Mouse (Mus musculus): ENCODE data around the gene Vmn1r179. TPM values are rescaled to one million over a fixed set of nuclear protein-coding genes. Genes with fewer than 3 reads are reported as not detected.

Gene Vmn1r179
- polyA plus RNA-seq (2014; fragmentation: Illumina TruSeq; extraction: RNeasy Lipid Tissue Mini Kit (QIAGEN cat#74804); ENCODE audit: low read depth, low replicate concordance) = not detected

GRCm38 (mm10) chr7:23926678-23927077 lies at the start of gene Vmn1r179:
TSS of gene Vmn1r179 (plus strand) at chr7:23926978.

GRCm38 (mm10) chr7:23891709-23892108 lies 35.1 kb upstream of the Vmn1r179 start, which contains the start of gene Vmn1r178:
TSS of gene Vmn1r178 (plus strand) at chr7:23892009.

GRCm38 (mm10) chr7:23950332-23950731 lies 23.6 kb downstream of the Vmn1r179 start, which contains the start of gene Vmn1r180:
TSS of gene Vmn1r180 (plus strand) at chr7:23950632.

GRCm38 (mm10) chr7:23974315-23974714 lies 47.5 kb downstream of the Vmn1r179 start, which contains the start of gene Vmn1r181:
TSS of gene Vmn1r181 (plus strand) at chr7:23974615.

Other genes with a start within 250 kb of the Vmn1r179 start
- not detected for gene Vmn1r173, start 226.3 kb upstream of the Vmn1r179 start, polyA plus RNA-seq (2014; fragmentation: Illumina TruSeq; extraction: RNeasy Lipid Tissue Mini Kit (QIAGEN cat#74804); ENCODE audit: low read depth, low replicate concordance)
- gene Vmn1r174, start 174.7 kb upstream of the Vmn1r179 start, polyA plus RNA-seq (2014; fragmentation: Illumina TruSeq; extraction: RNeasy Lipid Tissue Mini Kit (QIAGEN cat#74804); ENCODE audit: low read depth, low replicate concordance) = not detected
- gene Vmn1r175, start 116.3 kb upstream of the Vmn1r179 start, polyA plus RNA-seq (2014; fragmentation: Illumina TruSeq; extraction: RNeasy Lipid Tissue Mini Kit (QIAGEN cat#74804); ENCODE audit: low read depth, low replicate concordance) = not detected
- gene Vmn1r176, start 89.6 kb upstream of the Vmn1r179 start, polyA plus RNA-seq (2014; fragmentation: Illumina TruSeq; extraction: RNeasy Lipid Tissue Mini Kit (QIAGEN cat#74804); ENCODE audit: low read depth, low replicate concordance) = not detected
- not detected for gene Vmn1r177, start 60.5 kb upstream of the Vmn1r179 start, polyA plus RNA-seq (2014; fragmentation: Illumina TruSeq; extraction: RNeasy Lipid Tissue Mini Kit (QIAGEN cat#74804); ENCODE audit: low read depth, low replicate concordance)
- not detected for gene Vmn1r178, start 35.0 kb upstream of the Vmn1r179 start, polyA plus RNA-seq (2014; fragmentation: Illumina TruSeq; extraction: RNeasy Lipid Tissue Mini Kit (QIAGEN cat#74804); ENCODE audit: low read depth, low replicate concordance)
- not detected for gene Vmn1r180, start 23.7 kb downstream of the Vmn1r179 start, polyA plus RNA-seq (2014; fragmentation: Illumina TruSeq; extraction: RNeasy Lipid Tissue Mini Kit (QIAGEN cat#74804); ENCODE audit: low read depth, low replicate concordance)
- not detected for gene Vmn1r181, start 47.6 kb downstream of the Vmn1r179 start, polyA plus RNA-seq (2014; fragmentation: Illumina TruSeq; extraction: RNeasy Lipid Tissue Mini Kit (QIAGEN cat#74804); ENCODE audit: low read depth, low replicate concordance)
- not detected for gene V1rd19, start 74.7 kb downstream of the Vmn1r179 start, polyA plus RNA-seq (2014; fragmentation: Illumina TruSeq; extraction: RNeasy Lipid Tissue Mini Kit (QIAGEN cat#74804); ENCODE audit: low read depth, low replicate concordance)
- gene Vmn1r183, start 126.3 kb downstream of the Vmn1r179 start, polyA plus RNA-seq (2014; fragmentation: Illumina TruSeq; extraction: RNeasy Lipid Tissue Mini Kit (QIAGEN cat#74804); ENCODE audit: low read depth, low replicate concordance) = not detected
- gene Zfp180, start 154.9 kb downstream of the Vmn1r179 start, polyA plus RNA-seq (2014; fragmentation: Illumina TruSeq; extraction: RNeasy Lipid Tissue Mini Kit (QIAGEN cat#74804); ENCODE audit: low read depth, low replicate concordance) = 16.9 TPM
- gene Zfp112, start 185.3 kb downstream of the Vmn1r179 start, polyA plus RNA-seq (2014; fragmentation: Illumina TruSeq; extraction: RNeasy Lipid Tissue Mini Kit (QIAGEN cat#74804); ENCODE audit: low read depth, low replicate concordance) = 2.1 TPM
- 5.2 TPM for gene Zfp235, start 207.2 kb downstream of the Vmn1r179 start, polyA plus RNA-seq (2014; fragmentation: Illumina TruSeq; extraction: RNeasy Lipid Tissue Mini Kit (QIAGEN cat#74804); ENCODE audit: low read depth, low replicate concordance)
- gene Zfp114, start 248.1 kb downstream of the Vmn1r179 start, polyA plus RNA-seq (2014; fragmentation: Illumina TruSeq; extraction: RNeasy Lipid Tissue Mini Kit (QIAGEN cat#74804); ENCODE audit: low read depth, low replicate concordance) = 0.41 TPM